Mouse (Mus musculus): Measurements from ENCODE around the gene Prc1. TPM values are rescaled to one million over a fixed set of nuclear protein-coding genes. Genes with fewer than 3 reads are reported as not detected.

Prc1 gene
- total RNA-seq, 1 experiment = 91.0 TPM

DNA sequence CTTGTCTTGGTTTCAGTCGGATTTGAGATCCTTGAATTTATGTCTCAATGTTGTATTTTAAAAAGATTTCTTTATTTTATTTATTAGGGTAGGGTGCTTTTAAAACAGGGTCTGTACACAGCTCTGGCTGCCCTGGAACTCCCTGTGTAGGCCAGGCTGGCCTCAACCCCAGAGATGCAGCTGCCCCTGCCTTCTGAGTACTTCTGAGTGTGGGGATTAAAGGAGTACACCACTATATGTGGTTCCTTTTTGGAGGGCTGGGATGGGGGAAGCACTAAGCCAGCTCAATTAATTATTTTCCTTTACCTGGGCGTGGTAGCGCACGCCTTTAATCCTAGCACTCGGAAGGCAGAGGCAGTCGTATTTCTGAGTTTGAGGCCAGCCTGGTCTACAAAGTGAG, 2.2 kb downstream of the Prc1 start:
- no peak overlapping the region for H3K27ac ChIP-seq (ENCODE audit: insufficient read depth, low read depth, low read length, poor library complexity, severe bottlenecking)
- H3K4me1 ChIP-seq (ENCODE audit: control insufficient read depth in 2 of 2, insufficient read depth in 2 of 2, low read length in 2 of 2, poor library complexity in 1 of 2) = peaks cover 3 to 4% of the 10 kb centered on the region in 2 experiments; a peak in 2 of 4 replicates
- peaks cover 21% of the 10 kb centered on the region for H3K36me3 ChIP-seq (ENCODE audit: control insufficient read depth, insufficient read depth, low read length, poor library complexity, severe bottlenecking)
- H3K9me3 ChIP-seq (ENCODE audit: control insufficient read depth, insufficient read depth, low read depth, low read length) = no peaks in the 10 kb centered on the region
- in situ Hi-C loops (cut with MboI; ENCODE audit: low sequenced_read_pairs in 2 of 2, unreplicated experiment in 2 of 2) = no loop called here
- TF ChIP-seq ZNF384 (IDR thresholded peaks at IDR 0.05; ENCODE audit: low read depth, low read length) (no peak), ZC3H11A (IDR thresholded peaks at IDR 0.05; ENCODE audit: borderline replicate concordance, low read depth, low read length) (no peak), MAFK (IDR thresholded peaks at IDR 0.05; ENCODE audit: insufficient read depth, low read depth, low read length) (no peak), HCFC1 (IDR thresholded peaks at IDR 0.05; ENCODE audit: borderline replicate concordance, insufficient read depth, low read length) (no peak), CHD2 (IDR thresholded peaks at IDR 0.05; ENCODE audit: low read depth, low read length) (no peak)
- no peak for DNase-seq (ENCODE audit: low read depth, low spot score)
- no peak overlapping the region for H3K9ac ChIP-seq (ENCODE audit: insufficient read depth, low read depth, low read length, poor library complexity, severe bottlenecking)
- H3K4me3 ChIP-seq (ENCODE audit: insufficient read depth in 1 of 2, low read depth in 1 of 2, low read length in 2 of 2, poor library complexity in 1 of 2, severe bottlenecking in 1 of 2) = peak overlapping the region in 1 of 2 experiments; percentile 24; a peak in 1 of 4 replicates

DNA sequence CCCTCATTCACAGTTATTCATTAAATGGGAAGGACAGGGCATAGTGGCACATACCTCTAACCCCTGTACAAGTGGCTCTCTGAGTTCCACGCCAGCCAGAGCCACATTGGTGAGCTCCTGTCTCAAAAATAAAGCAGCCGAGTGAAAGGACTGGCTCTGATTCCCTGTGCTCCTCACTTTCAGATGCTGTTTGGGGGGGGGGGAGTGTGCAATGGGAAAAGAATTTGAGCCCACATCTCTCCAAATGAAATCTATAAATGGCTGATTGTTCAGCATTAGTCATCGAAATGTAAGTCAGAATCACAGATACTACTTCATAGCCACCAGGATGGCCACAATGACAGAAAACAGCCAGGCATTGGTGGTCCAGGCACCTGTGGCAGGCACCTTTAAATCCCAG, 2.8 kb downstream of the Prc1 start:
- Histone ChIP-seq H3K27ac (ENCODE audit: insufficient read depth, low read depth, low read length, poor library complexity, severe bottlenecking) (no peak overlapping the region), H3K36me3 (ENCODE audit: control insufficient read depth, insufficient read depth, low read length, poor library complexity, severe bottlenecking) (peaks cover 26% of the 10 kb centered on the region), H3K9ac (ENCODE audit: insufficient read depth, low read depth, low read length, poor library complexity, severe bottlenecking) (no peak overlapping the region), H3K9me3 (ENCODE audit: control insufficient read depth, insufficient read depth, low read depth, low read length) (no peaks in the 10 kb centered on the region), H3K4me3 (ENCODE audit: insufficient read depth in 1 of 2, low read depth in 1 of 2, low read length in 2 of 2, poor library complexity in 1 of 2, severe bottlenecking in 1 of 2) (no peak overlapping the region; a peak in 1 of 4 replicates), H3K4me1 (ENCODE audit: control insufficient read depth in 2 of 2, insufficient read depth in 2 of 2, low read length in 2 of 2, poor library complexity in 1 of 2) (peaks cover 3 to 4% of the 10 kb centered on the region in 2 experiments; a peak in 2 of 4 replicates)
- in situ Hi-C loops (cut with MboI; ENCODE audit: low sequenced_read_pairs in 2 of 2, unreplicated experiment in 2 of 2) = no loop called here
- TF ChIP-seq CHD2 (IDR thresholded peaks at IDR 0.05; ENCODE audit: low read depth, low read length) (no peak), MAFK (IDR thresholded peaks at IDR 0.05; ENCODE audit: insufficient read depth, low read depth, low read length) (no peak), ZC3H11A (IDR thresholded peaks at IDR 0.05; ENCODE audit: borderline replicate concordance, low read depth, low read length) (no peak), ZNF384 (IDR thresholded peaks at IDR 0.05; ENCODE audit: low read depth, low read length) (no peak), HCFC1 (IDR thresholded peaks at IDR 0.05; ENCODE audit: borderline replicate concordance, insufficient read depth, low read length) (no peak)
- no peak for DNase-seq (ENCODE audit: low read depth, low spot score)

DNA sequence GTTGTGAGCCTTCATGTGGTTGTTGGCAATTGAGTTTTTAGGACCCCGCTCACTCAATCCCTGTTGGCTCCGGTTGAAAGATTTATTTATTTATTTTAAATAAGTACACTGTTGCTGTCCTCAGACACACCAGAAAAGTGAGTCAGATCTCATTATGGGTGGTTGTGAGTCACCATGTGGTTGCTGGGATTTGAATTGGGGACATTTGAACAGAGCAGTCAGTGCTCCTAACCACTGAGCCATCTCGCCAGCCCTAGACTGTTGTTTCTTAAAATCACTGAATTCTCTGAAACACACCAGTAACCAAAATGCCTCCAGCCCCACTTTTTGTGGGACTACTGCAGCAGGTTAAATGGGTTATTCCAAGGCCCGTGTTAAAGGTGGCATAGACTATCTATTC, 4.5 kb downstream of the Prc1 start:
- Histone ChIP-seq H3K4me3 (ENCODE audit: insufficient read depth in 1 of 2, low read depth in 1 of 2, low read length in 2 of 2, poor library complexity in 1 of 2, severe bottlenecking in 1 of 2) (no peak overlapping the region), H3K4me1 (ENCODE audit: control insufficient read depth in 2 of 2, insufficient read depth in 2 of 2, low read length in 2 of 2, poor library complexity in 1 of 2) (peaks cover 3 to 4% of the 10 kb centered on the region in 2 experiments; a peak in 2 of 4 replicates), H3K36me3 (ENCODE audit: control insufficient read depth, insufficient read depth, low read length, poor library complexity, severe bottlenecking) (peaks cover 33% of the 10 kb centered on the region), H3K27ac (ENCODE audit: insufficient read depth, low read depth, low read length, poor library complexity, severe bottlenecking) (no peak overlapping the region), H3K9ac (ENCODE audit: insufficient read depth, low read depth, low read length, poor library complexity, severe bottlenecking) (no peak overlapping the region), H3K9me3 (ENCODE audit: control insufficient read depth, insufficient read depth, low read depth, low read length) (no peaks in the 10 kb centered on the region)
- DNase-seq (ENCODE audit: low read depth, low spot score) = no peak
- TF ChIP-seq MAFK (IDR thresholded peaks at IDR 0.05; ENCODE audit: insufficient read depth, low read depth, low read length) (no peak), CHD2 (IDR thresholded peaks at IDR 0.05; ENCODE audit: low read depth, low read length) (no peak), ZC3H11A (IDR thresholded peaks at IDR 0.05; ENCODE audit: borderline replicate concordance, low read depth, low read length) (no peak), HCFC1 (IDR thresholded peaks at IDR 0.05; ENCODE audit: borderline replicate concordance, insufficient read depth, low read length) (no peak), ZNF384 (IDR thresholded peaks at IDR 0.05; ENCODE audit: low read depth, low read length) (no peak)
- in situ Hi-C loops (cut with MboI; ENCODE audit: low sequenced_read_pairs in 2 of 2, unreplicated experiment in 2 of 2) = no loop called here

DNA sequence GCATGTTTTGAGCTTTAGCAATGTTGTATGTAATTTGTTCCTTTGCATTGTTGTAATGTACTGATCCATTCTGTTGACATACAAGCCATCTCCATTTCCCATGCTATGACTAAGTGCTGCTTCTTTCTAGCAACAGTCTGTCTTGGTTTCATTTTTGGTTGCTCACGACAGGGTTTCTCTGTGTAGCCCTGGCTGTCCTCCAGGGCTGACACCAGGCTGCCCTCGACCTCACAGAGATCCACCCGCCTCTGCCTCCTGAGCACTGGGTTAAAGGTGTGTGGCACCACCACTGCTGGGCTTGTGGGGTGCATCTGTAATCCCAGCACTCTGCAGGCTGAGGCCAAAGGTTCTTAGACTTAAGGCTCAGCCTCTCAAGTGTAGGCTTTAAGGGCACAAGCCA, 5.3 kb downstream of the Prc1 start:
- no peak for DNase-seq (ENCODE audit: low read depth, low spot score)
- H3K36me3 ChIP-seq (ENCODE audit: control insufficient read depth, insufficient read depth, low read length, poor library complexity, severe bottlenecking) = peaks cover 40% of the 10 kb centered on the region
- H3K4me1 ChIP-seq (ENCODE audit: control insufficient read depth in 2 of 2, insufficient read depth in 2 of 2, low read length in 2 of 2, poor library complexity in 1 of 2) = peaks cover 2 to 3% of the 10 kb centered on the region in 2 experiments; a peak in 2 of 4 replicates
- H3K9me3 ChIP-seq (ENCODE audit: control insufficient read depth, insufficient read depth, low read depth, low read length) = no peaks in the 10 kb centered on the region
- TF ChIP-seq ZC3H11A (IDR thresholded peaks at IDR 0.05; ENCODE audit: borderline replicate concordance, low read depth, low read length) = no peak
- TF ChIP-seq CHD2 (IDR thresholded peaks at IDR 0.05; ENCODE audit: low read depth, low read length) = no peak
- no peak for TF ChIP-seq HCFC1 (IDR thresholded peaks at IDR 0.05; ENCODE audit: borderline replicate concordance, insufficient read depth, low read length)
- no peak for TF ChIP-seq ZNF384 (IDR thresholded peaks at IDR 0.05; ENCODE audit: low read depth, low read length)
- no peak for TF ChIP-seq MAFK (IDR thresholded peaks at IDR 0.05; ENCODE audit: insufficient read depth, low read depth, low read length)
- no peak overlapping the region for H3K27ac ChIP-seq (ENCODE audit: insufficient read depth, low read depth, low read length, poor library complexity, severe bottlenecking)
- H3K4me3 ChIP-seq (ENCODE audit: insufficient read depth in 1 of 2, low read depth in 1 of 2, low read length in 2 of 2, poor library complexity in 1 of 2, severe bottlenecking in 1 of 2) = no peak overlapping the region
- 0 out of 2 replicates have a peak overlapping the region, but pooled peaks have one; percentile 4 for H3K9ac ChIP-seq (ENCODE audit: insufficient read depth, low read depth, low read length, poor library complexity, severe bottlenecking)
- in situ Hi-C loops (cut with MboI; ENCODE audit: low sequenced_read_pairs in 2 of 2, unreplicated experiment in 2 of 2) = no loop called here
